Mouse (Mus musculus): ENCODE measurements at regions not wholly inside any gene's neighbourhood (a gene's known extent, or its start where the extent isn't known, plus 50 kb on each side); places are given as distances from the start of the nearest gene placed in this dataset.
A peak's percentile ranks its signal among the peaks of the same experiment; 100 is the strongest.

- no peak overlapping the region for H3K27ac ChIP-seq (replicated peaks)
- no peaks in the 10 kb centered on the region for H3K9me3 ChIP-seq
- ATAC-seq (ENCODE audit: low FRiP score, low read depth): no peak
- 54% methylated on average over 1 of the region's 1 CpGs for WGBS
- H3K4me2 ChIP-seq: no peak overlapping the region
- no peaks in the 10 kb centered on the region for H3K36me3 ChIP-seq
- no peaks in the 10 kb centered on the region for H3K27me3 ChIP-seq
- H3K9ac ChIP-seq: no peak overlapping the region
- peaks cover 5% of the 10 kb centered on the region for H3K4me1 ChIP-seq (replicated peaks)
- no peak overlapping the region for H3K4me3 ChIP-seq
These were observed 170.6 kb downstream of the Fndc1 start for GRCm38 (mm10) chr17:7656503-7656902.

GRCm38 (mm10) chr17:7655966-7656365 is 171.1 kb downstream of the Fndc1 start:
- Histone ChIP-seq H3K27me3 (no peaks in the 10 kb centered on the region), H3K9me3 (no peaks in the 10 kb centered on the region), H3K4me3 (no peak overlapping the region), H3K36me3 (no peaks in the 10 kb centered on the region), H3K27ac (replicated peaks) (no peak overlapping the region), H3K9ac (no peak overlapping the region), H3K4me2 (no peak overlapping the region), H3K4me1 (replicated peaks) (peaks cover 5% of the 10 kb centered on the region)
- WGBS: 86% methylated on average over 6 of the region's 6 CpGs
- ATAC-seq (ENCODE audit: low FRiP score, low read depth): no peak

- no peaks in the 10 kb centered on the region for H3K9me3 ChIP-seq
- peaks cover 5% of the 10 kb centered on the region for H3K4me1 ChIP-seq (replicated peaks)
- WGBS: 77% methylated on average over 7 of the region's 7 CpGs
- H3K36me3 ChIP-seq: no peaks in the 10 kb centered on the region
- H3K27me3 ChIP-seq: no peaks in the 10 kb centered on the region
- H3K4me2 ChIP-seq: no peak overlapping the region
- H3K9ac ChIP-seq: no peak overlapping the region
- H3K4me3 ChIP-seq: no peak overlapping the region
- no peak overlapping the region for H3K27ac ChIP-seq (replicated peaks)
- no peak for ATAC-seq (ENCODE audit: low FRiP score, low read depth)
These were observed 173.0 kb downstream of the Fndc1 start for GRCm38 (mm10) chr17:7654064-7654564.

- Histone ChIP-seq H3K9ac (no peak overlapping the region), H3K9me3 (no peaks in the 10 kb centered on the region)
These were observed 175.1 kb downstream of the Fndc1 start for GRCm38 (mm10) chr17:7652037-7652436.

GRCm38 (mm10) chr17:7650417-7650816 is 176.7 kb downstream of the Fndc1 start:
- H3K36me3 ChIP-seq: no peaks in the 10 kb centered on the region
- H3K9me3 ChIP-seq: no peaks in the 10 kb centered on the region
- H3K9ac ChIP-seq: no peak overlapping the region
- peaks cover 5% of the 10 kb centered on the region for H3K4me1 ChIP-seq (replicated peaks)
- no peak for ATAC-seq (ENCODE audit: low FRiP score, low read depth)
- no peak overlapping the region for H3K27ac ChIP-seq (replicated peaks)
- no peak overlapping the region for H3K4me3 ChIP-seq
- no peak overlapping the region for H3K4me2 ChIP-seq
- WGBS: 95% methylated on average over 4 of the region's 4 CpGs
- H3K27me3 ChIP-seq: no peaks in the 10 kb centered on the region

More at GRCm38 (mm10) chr17:7652037-7652436, 175.1 kb downstream of the Fndc1 start:
- 55% methylated on average over 1 of the region's 1 CpGs for WGBS
- no peaks in the 10 kb centered on the region for H3K27me3 ChIP-seq
- ATAC-seq (ENCODE audit: low FRiP score, low read depth): no peak
- H3K4me3 ChIP-seq: no peak overlapping the region
- no peaks in the 10 kb centered on the region for H3K36me3 ChIP-seq
- H3K4me1 ChIP-seq (replicated peaks): peaks cover 5% of the 10 kb centered on the region
- H3K4me2 ChIP-seq: no peak overlapping the region
- no peak overlapping the region for H3K27ac ChIP-seq (replicated peaks)

- WGBS: 47% methylated on average over 9 of the region's 9 CpGs
- ATAC-seq (ENCODE audit: low FRiP score, low read depth): no peak
These were observed 182.1 kb downstream of the Fndc1 start for GRCm38 (mm10) chr17:7644857-7645481.

GRCm38 (mm10) chr17:7643640-7644039 is 183.5 kb downstream of the Fndc1 start:
- no peaks in the 10 kb centered on the region for H3K9me3 ChIP-seq
- no peak for ATAC-seq (ENCODE audit: low FRiP score, low read depth)
- H3K27me3 ChIP-seq: no peaks in the 10 kb centered on the region
- WGBS: 90% methylated on average over 4 of the region's 4 CpGs
- no peak overlapping the region for H3K4me3 ChIP-seq
- no peak overlapping the region for H3K27ac ChIP-seq (replicated peaks)
- H3K9ac ChIP-seq: no peak overlapping the region
- H3K4me2 ChIP-seq: no peak overlapping the region
- no peaks in the 10 kb centered on the region for H3K36me3 ChIP-seq
- peaks cover 16% of the 10 kb centered on the region for H3K4me1 ChIP-seq (replicated peaks)

More at GRCm38 (mm10) chr17:7644857-7645481, 182.1 kb downstream of the Fndc1 start:
- Histone ChIP-seq H3K9ac (no peak overlapping the region), H3K4me3 (no peak overlapping the region), H3K9me3 (no peaks in the 10 kb centered on the region), H3K36me3 (no peaks in the 10 kb centered on the region), H3K27me3 (no peaks in the 10 kb centered on the region), H3K4me2 (no peak overlapping the region), H3K27ac (replicated peaks) (no peak overlapping the region), H3K4me1 (replicated peaks) (peaks cover 13% of the 10 kb centered on the region)

GRCm38 (mm10) chr17:7642442-7642887 is 184.6 kb downstream of the Fndc1 start:
- Histone ChIP-seq H3K9me3 (no peaks in the 10 kb centered on the region), H3K36me3 (no peaks in the 10 kb centered on the region)

GRCm38 (mm10) chr17:7634291-7634664 is 192.8 kb downstream of the Fndc1 start:
- ATAC-seq (ENCODE audit: low FRiP score, low read depth): no peak
- 67% methylated on average over 5 of the region's 5 CpGs for whole genome bisulfite sequencing

More at GRCm38 (mm10) chr17:7642442-7642887, 184.6 kb downstream of the Fndc1 start:
- Histone ChIP-seq H3K4me1 (replicated peaks) (peaks cover 16% of the 10 kb centered on the region), H3K27me3 (no peaks in the 10 kb centered on the region), H3K4me3 (no peak overlapping the region), H3K9ac (no peak overlapping the region), H3K27ac (replicated peaks) (no peak overlapping the region), H3K4me2 (no peak overlapping the region)
- ATAC-seq (ENCODE audit: low FRiP score, low read depth): 0 out of 2 replicates have a peak, but pooled peaks have one; percentile 56
- 27% methylated on average over 3 of the region's 3 CpGs for WGBS

GRCm38 (mm10) chr17:7633382-7634290 is 193.5 kb downstream of the Fndc1 start:
- no peak for ATAC-seq (ENCODE audit: low FRiP score, low read depth)
- no peak overlapping the region for H3K4me3 ChIP-seq
- no peaks in the 10 kb centered on the region for H3K9me3 ChIP-seq
- H3K27me3 ChIP-seq: no peaks in the 10 kb centered on the region
- H3K4me1 ChIP-seq (replicated peaks): peaks cover 7% of the 10 kb centered on the region
- no peaks in the 10 kb centered on the region for H3K36me3 ChIP-seq
- no peak overlapping the region for H3K9ac ChIP-seq
- WGBS: 55% methylated on average over 9 of the region's 9 CpGs
- H3K27ac ChIP-seq (replicated peaks): no peak overlapping the region
- H3K4me2 ChIP-seq: no peak overlapping the region

More at GRCm38 (mm10) chr17:7634291-7634664, 192.8 kb downstream of the Fndc1 start:
- no peaks in the 10 kb centered on the region for H3K36me3 ChIP-seq
- H3K4me2 ChIP-seq: no peak overlapping the region
- H3K27me3 ChIP-seq: no peaks in the 10 kb centered on the region
- H3K4me1 ChIP-seq (replicated peaks): peaks cover 7% of the 10 kb centered on the region
- no peak overlapping the region for H3K27ac ChIP-seq (replicated peaks)
- no peaks in the 10 kb centered on the region for H3K9me3 ChIP-seq
- no peak overlapping the region for H3K9ac ChIP-seq
- no peak overlapping the region for H3K4me3 ChIP-seq

GRCm38 (mm10) chr17:7625746-7626145 is 201.4 kb downstream of the Fndc1 start:
- Histone ChIP-seq H3K27me3 (no peaks in the 10 kb centered on the region), H3K4me2 (no peak overlapping the region), H3K36me3 (no peaks in the 10 kb centered on the region), H3K27ac (replicated peaks) (no peak overlapping the region), H3K4me3 (no peak overlapping the region), H3K9me3 (no peaks in the 10 kb centered on the region), H3K4me1 (replicated peaks) (no peaks in the 10 kb centered on the region), H3K9ac (no peak overlapping the region)
- ATAC-seq (ENCODE audit: low FRiP score, low read depth): no peak
- 71% methylated on average over 3 of the region's 3 CpGs for WGBS

GRCm38 (mm10) chr17:7623392-7623791 is 203.7 kb downstream of the Fndc1 start:
- H3K36me3 ChIP-seq: no peaks in the 10 kb centered on the region
- H3K9me3 ChIP-seq: no peaks in the 10 kb centered on the region

More at GRCm38 (mm10) chr17:7623392-7623791, 203.7 kb downstream of the Fndc1 start:
- no peak overlapping the region for H3K27ac ChIP-seq (replicated peaks)
- no peaks in the 10 kb centered on the region for H3K27me3 ChIP-seq
- H3K4me2 ChIP-seq: no peak overlapping the region
- H3K4me1 ChIP-seq (replicated peaks): no peaks in the 10 kb centered on the region
- no peak overlapping the region for H3K4me3 ChIP-seq
- 93% methylated on average over 3 of the region's 3 CpGs for WGBS
- ATAC-seq (ENCODE audit: low FRiP score, low read depth): no peak
- H3K9ac ChIP-seq: no peak overlapping the region

Measured in hindbrain, embryonic 15.5 days (tissue).